Mouse (Mus musculus): ENCODE results near the gene Gm38392. TPM values are rescaled to one million over a fixed set of nuclear protein-coding genes. Genes with fewer than 3 reads are reported as not detected.

Gene Gm38392
- not detected for total RNA-seq (2023)

DNA sequence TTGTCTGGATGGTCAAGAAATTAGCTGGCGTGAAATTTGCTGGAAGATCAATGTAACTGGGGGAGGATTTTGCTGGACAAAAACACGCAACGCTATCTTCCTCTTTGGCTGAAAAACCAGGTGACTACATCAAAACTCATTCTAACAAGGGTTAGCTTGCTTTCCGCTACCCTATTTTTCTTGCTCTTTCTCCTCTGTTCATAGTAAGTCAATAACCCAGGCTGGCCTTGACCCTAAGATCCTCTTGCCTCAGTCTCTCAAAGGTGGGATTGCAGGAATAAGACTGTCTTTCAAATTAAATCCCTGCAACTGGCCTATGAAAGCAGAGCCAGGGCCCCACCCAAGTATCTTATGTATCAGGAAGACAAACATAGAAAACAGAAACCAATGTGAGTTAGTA lies at the start of gene Gm38392:
TSS of gene Gm38392 (minus strand) at position 101 of the 400 bp plus-strand sequence.

DNA sequence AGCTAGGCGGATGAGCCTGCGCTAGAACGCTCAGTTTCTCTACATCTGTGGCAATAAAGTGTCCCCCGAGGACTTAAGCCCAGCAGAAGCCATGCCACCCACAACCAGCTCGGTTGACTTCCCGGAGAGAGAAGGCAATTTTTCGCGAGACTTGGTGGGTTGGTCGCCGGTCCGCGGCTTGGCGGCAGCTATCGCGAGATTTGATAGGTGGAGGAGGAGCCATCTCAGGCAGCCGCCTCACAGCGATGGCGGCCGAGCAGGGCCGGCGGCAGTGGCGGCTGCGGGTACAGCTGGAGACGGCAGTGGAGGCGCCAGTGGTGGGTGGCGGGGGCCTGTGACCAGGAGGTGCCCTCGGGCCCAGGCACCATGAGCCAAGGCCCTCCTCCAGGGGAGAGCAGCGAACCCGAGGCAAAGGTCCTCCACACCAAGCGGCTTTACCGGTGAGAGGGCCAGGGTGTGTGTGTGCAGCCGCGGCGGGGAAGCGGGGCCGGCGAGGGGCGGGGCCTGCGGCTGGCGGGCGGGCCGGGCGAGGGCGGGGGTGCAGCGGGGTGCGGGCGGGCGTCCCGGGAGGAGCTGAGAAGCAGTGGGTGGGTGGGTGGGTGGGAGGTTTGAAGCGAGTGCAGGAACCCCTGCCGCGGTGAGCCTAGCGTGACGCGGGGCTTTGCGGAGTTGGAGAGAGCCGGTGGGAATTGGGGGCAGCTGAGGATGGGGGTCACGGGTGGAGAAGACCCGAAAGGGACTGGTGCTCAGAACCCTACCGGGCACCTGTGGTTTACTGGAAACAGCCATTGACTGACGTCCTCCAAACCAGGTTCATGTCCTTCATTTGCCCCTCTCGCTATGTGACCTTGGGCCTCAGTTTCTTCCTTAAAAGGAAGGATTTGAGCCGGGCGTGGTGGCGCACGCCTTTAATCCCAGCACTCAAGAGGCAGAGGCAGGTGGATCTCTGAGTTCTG lies 49.3 kb upstream of the Gm38392 start, which contains the start of the genes Tmem79 and Smg5:
TSS of gene Tmem79 (minus strand) at position 91 of the 956 bp plus-strand sequence.
TSS of gene Smg5 (plus strand) at position 203 of the 956 bp plus-strand sequence.

DNA sequence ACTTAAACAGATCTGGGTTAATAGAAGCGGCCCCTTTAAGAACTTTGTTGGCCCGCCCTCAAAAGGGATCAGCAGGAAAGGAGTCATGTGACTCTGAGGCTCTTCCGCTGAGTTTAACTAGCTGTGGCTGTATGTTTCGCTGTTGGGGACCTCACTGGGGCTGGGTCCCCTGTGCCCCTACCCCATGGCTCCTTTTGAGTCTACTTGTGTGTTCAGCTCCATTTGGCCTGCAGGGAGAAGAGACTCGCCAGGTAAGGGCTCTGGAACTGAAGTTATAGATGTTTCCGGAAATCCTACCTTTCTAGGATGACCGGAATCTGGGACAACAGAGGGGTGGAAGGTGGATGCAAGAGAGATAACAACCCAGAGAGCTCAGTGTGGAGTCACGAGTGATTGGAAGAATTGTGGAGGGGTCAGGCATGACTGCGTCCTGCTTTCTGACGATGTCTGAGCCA lies 38.0 kb upstream of the Gm38392 start, which contains the start of gene Glmp:
TSS of gene Glmp (plus strand) at position 73 of the 455 bp plus-strand sequence.

DNA sequence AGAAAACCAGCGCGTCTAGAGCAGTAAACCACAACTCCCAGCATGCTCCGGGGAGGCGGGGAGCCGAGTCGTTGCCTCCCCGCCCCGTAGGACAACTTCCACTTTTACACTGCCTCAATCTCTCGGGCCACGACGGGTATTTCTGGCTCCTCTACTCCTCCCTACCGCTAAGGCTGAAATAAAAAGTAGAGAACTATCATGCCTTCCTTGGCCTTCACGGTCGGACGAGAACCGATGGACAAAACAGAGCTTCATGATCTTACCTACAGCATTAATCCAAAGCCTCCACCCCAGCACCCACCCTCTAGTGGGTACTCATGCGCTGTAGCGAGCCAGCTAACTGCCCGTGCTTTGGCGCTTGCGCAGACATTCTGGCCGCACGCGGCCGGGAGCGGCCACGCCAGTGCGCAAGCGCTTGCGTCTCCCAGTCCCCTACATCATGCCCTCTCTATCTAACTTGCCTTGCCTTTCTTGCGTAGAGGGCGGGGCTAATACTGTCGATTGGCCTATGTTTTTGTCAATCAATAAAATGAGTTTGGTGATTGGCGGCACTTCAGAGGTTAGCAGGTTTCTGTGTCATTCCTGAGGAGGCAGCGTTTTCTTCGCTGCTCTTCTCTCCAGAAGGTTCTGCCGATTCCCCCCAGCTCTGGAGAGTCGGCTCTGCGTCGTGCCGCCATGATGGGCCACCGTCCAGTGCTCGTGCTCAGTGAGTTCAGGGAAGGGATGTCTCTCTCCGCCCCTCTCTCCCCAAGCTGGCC lies 9.7 kb upstream of the Gm38392 start, which contains the start of the genes Tsacc and Cct3:
TSS of gene Tsacc (minus strand) at position 439 of the 758 bp plus-strand sequence.
TSS of gene Cct3 (plus strand) at position 556 of the 758 bp plus-strand sequence.

DNA sequence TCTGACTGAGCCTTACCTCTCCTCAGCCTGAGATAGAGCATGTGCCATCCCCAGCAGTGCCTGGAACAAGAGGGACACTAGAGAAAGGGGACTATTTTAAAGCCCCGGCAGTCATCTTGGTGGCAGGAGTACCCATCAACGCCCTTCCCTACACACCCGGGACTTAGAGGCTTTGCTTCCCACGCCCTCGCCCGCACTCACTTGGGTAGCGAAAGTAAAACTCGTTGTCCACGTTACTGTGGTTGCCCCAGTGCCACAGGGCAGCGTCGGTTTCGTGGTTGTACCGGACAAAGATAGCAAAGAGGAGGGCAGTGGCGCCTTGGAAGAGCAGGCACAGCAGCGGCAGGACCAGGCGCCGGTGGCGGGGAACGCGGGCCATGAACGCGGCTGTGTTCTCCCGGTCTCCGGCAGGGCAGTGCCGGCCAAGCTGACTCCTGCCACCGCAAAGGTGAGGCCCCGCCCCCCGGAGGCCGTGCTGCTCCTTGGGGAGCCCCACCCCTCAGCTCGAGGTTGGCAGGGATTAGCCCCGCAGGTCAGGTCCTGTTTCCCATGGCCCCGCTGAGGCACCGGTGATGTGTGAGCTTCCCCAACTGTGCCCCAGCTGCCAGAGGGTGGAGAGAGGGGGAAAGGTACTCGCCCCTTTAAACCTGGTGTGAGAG lies 32.6 kb downstream of the Gm38392 start, which contains the start of gene Rhbg:
TSS of gene Rhbg (minus strand) at position 442 of the 659 bp plus-strand sequence.

Other genes with a start within 250 kb of the Gm38392 start
- gene Gpatch4, start 244.1 kb downstream of the Gm38392 start, total RNA-seq (2023): 1 to 10 TPM; 4.7 to 4.8 TPM
- gene Naxe, start 228.7 kb downstream of the Gm38392 start, total RNA-seq (2023): 10 to 100 TPM; 30.1 to 38.1 TPM
- not detected for gene Ttc24, start 208.9 kb downstream of the Gm38392 start, total RNA-seq (2023)
- under 1 TPM; 0.68 to 0.91 TPM for gene Iqgap3, start 205.2 kb downstream of the Gm38392 start, total RNA-seq (2023)
- gene Mef2d, start 144.8 kb downstream of the Gm38392 start, total RNA-seq (2023): 100 to 1,000 TPM; 186 to 217 TPM
- not detected for gene Rhbg, start 32.5 kb downstream of the Gm38392 start, total RNA-seq (2023)
- 1 to 10 TPM; 2.0 to 4.0 TPM for gene Tsacc, start 9.8 kb upstream of the Gm38392 start, total RNA-seq (2023)
- 10 to 100 TPM; 84.3 to 89.1 TPM for gene Cct3, start 9.9 kb upstream of the Gm38392 start, total RNA-seq (2023)
- 100 to 1,000 TPM; 149 to 189 TPM for gene Glmp, start 37.8 kb upstream of the Gm38392 start, total RNA-seq (2023)
- gene Tmem79, start 48.9 kb upstream of the Gm38392 start, total RNA-seq (2023): 1 to 10 TPM; 1.6 to 1.8 TPM
- gene Smg5, start 49.0 kb upstream of the Gm38392 start, total RNA-seq (2023): 10 to 100 TPM; 50.9 to 65.4 TPM
- 1 to 10 TPM in 1 of 2 experiments, under 1 TPM in 1; 0.52 to 1.2 TPM for gene Paqr6, start 77.4 kb upstream of the Gm38392 start, total RNA-seq (2023)
- not detected for gene Bglap3, start 85.5 kb upstream of the Gm38392 start, total RNA-seq (2023)
- not detected for gene Bglap2, start 91.5 kb upstream of the Gm38392 start, total RNA-seq (2023)
- not detected for gene Bglap, start 97.3 kb upstream of the Gm38392 start, total RNA-seq (2023)
- gene Pmf1, start 123.1 kb upstream of the Gm38392 start, total RNA-seq (2023): 10 to 100 TPM; 16.0 to 24.7 TPM
- 10 to 100 TPM; 19.8 to 20.4 TPM for gene Slc25a44, start 137.9 kb upstream of the Gm38392 start, total RNA-seq (2023)
- 100 to 1,000 TPM; 178 to 194 TPM for gene Sema4a, start 174.0 kb upstream of the Gm38392 start, total RNA-seq (2023)
- gene Lmna, start 222.7 kb upstream of the Gm38392 start, total RNA-seq (2023): 10 to 100 TPM; 34.2 to 38.3 TPM
- gene Mex3a, start 245.2 kb upstream of the Gm38392 start, total RNA-seq (2023): under 1 TPM; 0.15 to 0.29 TPM

All from monocyte, adult 59 days (primary cell).